Mouse (Mus musculus): ENCODE measurements around the gene Olfr1112.
"Not testable (repeated sequence)": the region's sequence is repeated elsewhere in the genome, so short reads cannot be mapped to it uniquely, and the experiment has no call there.

Gene Olfr1112

DNA sequence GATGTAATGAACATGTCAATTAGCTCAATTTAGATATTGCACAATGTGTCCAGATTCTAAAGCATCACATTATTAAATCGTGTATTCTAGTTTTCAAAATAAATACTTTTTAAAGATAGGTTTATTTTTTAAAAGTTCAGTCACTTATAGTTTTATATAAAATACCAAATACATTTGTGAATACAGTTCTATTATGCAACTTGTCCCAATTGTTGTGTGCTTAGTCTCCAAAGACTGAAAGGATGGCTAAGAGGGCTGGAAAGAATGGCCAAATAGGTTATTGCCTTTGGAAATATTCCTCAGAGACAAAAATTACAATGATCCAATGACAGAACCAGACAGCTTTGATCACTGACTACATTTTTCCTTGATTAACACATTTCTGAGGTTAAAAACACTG lies at the start of gene Olfr1112:
Gene Olfr1112 (plus strand): TSS at position 301 of the 400 bp plus-strand sequence.
- no peak for DNase-seq

DNA sequence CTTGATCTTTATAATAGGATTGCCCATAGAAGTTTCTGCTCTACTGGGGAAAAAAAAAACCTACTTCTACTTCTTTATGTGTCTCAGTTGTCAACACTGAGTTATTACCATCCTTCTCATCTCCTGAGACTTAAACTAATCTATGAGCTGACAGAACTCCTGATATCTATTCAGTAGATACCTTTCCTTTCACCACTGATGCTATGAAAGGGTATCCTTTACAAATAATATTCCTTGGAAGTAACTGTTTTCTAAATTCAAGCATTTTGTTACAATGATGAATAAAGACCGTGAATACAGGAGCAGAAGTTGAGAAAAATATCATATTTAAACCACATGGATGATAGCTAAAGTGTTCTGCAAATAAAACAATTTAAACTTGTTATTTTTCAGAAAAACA lies 47.4 kb upstream of the Olfr1112 start, which contains the start of gene Olfr1110:
Gene Olfr1110 (minus strand): TSS at position 101 of the 400 bp plus-strand sequence.
- no peak for DNase-seq

DNA sequence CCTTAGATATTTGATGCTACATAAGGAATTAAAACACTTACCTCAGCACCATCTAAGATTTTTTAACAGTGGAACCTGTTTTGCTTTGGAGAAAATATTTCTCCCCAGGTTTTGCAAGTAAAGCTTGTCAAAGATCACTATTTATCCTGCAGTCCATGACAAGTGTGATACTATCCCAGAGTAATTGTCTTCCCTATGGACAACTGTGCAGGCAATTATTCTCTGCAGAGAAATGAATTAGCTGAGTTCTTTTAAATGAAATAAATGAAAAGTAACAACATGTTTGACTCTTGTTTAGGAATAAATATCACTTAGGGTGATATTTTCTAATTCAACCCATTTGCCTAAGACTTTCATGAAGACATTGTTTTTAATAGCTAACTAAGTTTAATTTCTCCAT lies 35.1 kb upstream of the Olfr1112 start, which contains the start of gene Olfr1111:
Gene Olfr1111 (minus strand): TSS at position 101 of the 400 bp plus-strand sequence.
- no peak for DNase-seq

DNA sequence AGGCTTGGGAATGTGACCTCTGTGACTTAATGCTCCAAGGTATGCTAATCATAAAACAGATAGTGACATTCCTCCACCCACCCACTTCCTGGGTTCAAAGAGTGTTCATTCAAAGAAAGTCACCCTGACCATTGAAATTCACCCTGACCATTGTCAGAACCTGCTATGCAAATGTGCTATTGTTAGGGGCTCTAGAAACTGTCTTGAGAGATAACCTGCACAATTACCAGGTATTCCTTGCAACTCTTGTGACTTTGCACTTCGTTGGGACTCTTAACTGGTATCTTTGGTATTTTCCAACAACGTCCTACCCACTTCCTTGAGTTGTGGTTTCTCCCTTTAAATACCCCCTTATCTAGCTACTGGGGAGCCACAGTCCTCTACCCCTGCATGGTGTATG lies 19.9 kb upstream of the Olfr1112 start:
- DNase-seq, result not testable (repeated sequence)

DNA sequence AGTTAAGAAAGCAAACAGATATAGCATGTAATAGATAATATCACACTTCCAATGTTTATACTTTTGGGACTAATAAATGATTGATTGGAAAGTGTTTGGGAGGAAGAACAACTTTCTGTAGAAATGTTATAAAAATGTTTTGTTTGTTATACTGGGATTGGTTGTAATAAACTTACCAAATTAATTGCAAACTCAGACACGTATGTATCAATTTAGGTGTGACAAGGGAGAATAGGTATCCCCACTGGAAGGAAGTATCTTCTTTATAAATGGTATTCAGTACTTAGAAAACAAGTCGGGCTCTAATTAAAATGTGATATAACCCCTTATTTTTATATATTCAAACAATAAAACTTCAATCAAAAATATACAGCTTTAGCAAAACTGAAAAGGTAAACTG lies 21.1 kb downstream of the Olfr1112 start, which contains the start of gene Olfr1113:
Gene Olfr1113 (plus strand): TSS at position 301 of the 400 bp plus-strand sequence.
- no peak for DNase-seq

Data from cerebellum, adult 9-11 months (tissue).